Mouse (Mus musculus) WW6 (cell line): ENCODE measurements around the gene Ndufs6.

Source experiments
- DNase-seq: peaks from one replicate; pipeline ENCODE4 v3.0.0-alpha.2; 2013; ENCODE audit warnings: low read depth, low spot score

Ndufs6 gene

DNA sequence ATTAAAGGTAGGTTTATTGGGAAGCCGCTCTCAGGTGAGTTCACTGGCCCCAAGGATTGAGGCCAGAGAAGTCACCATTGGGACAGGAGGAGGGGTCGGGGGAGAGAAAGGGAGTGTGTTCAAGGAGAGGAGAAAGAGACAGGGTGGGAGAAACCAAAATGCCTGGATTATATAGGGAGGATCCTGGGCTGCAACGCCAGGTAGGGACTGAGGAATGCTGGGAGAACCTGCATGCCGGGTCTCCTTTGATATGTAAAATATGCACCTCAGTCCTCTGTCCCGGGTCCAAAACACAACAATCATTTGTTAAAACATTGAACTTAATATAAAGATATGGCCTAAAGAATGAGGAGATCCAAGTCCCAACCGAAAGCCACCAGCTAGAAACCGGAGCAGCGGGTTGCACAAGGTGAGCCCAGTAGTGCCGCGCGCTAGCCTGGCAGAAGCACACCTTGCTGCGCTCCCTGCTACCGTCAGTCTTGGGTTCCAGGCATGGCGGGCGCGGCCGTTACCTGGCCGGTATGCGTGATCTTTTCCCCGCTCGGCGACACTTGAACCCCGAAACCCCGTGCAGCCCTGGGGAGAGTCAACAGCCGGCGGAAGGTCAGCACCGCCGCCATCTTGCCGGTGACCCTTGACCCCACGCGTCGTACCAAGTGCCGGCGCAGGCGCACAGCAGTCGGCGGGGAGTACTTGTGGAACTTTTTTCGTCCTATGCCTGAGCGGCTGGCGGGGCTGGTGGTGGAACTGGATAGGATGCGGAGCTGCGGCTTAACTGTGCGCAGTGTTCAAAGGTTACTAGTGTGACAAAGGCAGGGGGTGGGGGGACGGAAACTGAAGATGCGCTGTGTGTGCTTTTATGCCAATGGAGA, at the start of gene Ndufs6, which contains the start of gene Mrpl36:
TSS of gene Ndufs6 (minus strand) at position 716 of the 872 bp plus-strand sequence.
TSS of gene Mrpl36 (plus strand) at position 687 of the 872 bp plus-strand sequence.
- peak; percentile 77 for DNase-seq

DNA sequence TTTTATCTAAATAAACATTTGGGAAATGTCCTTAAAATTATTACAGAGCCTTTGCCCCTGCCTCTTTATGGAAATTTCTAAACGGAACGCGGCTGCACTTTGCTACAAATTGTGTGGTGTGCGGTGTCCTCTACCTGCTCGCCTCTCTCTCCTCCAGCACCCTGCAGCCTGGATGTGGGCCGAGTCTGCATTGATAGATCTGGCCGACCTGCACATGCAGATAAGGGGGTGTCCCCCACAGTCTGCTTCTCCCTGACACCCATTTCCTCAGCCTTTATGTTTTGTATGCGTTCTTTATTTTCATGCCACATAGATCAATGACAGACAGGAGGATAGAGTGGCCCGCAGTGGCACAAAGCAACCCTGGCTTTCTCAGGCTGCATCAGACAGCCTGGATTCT, 49.3 kb upstream of the Ndufs6 start:
- DNase-seq = no peak

DNA sequence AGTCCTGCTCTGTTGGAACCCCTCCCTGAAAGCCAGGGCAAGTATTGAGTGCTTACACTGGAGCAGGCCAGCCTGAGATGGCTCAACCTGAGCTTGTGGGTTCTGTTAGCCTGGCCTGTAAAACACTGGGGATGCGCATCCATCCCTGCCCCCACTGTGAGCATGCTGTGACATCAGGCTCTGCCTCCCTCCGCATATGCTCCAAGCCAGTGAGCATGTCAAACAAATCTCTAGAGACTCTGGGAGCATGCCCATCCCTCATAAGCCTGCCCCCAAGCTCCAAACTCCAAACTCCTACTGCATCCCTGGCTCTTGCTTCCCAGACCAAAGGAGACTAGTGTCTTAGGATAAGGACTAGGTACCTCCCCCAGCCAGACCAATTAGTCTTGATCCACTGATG, 46.3 kb upstream of the Ndufs6 start:
- no peak for DNase-seq

DNA sequence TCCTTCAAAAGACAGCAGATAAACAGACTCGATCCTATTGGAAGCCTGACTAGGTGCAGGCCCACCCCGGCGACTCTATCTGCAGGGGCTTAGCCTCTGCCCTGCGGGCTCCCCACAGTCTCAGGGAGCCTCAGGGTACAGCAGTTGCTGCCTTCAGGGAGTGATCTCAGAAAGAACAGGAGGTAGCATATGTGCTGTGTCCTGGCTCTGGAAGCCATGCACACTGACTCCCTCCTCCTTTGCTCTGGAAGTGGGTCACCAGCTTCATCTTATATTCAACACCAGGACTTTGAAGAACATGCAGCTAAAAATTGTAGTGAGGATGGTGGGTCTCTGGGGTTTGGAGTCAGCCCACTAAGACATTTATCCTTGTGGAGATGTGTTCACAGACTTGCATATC, 45.0 kb upstream of the Ndufs6 start:
- no peak for DNase-seq

DNA sequence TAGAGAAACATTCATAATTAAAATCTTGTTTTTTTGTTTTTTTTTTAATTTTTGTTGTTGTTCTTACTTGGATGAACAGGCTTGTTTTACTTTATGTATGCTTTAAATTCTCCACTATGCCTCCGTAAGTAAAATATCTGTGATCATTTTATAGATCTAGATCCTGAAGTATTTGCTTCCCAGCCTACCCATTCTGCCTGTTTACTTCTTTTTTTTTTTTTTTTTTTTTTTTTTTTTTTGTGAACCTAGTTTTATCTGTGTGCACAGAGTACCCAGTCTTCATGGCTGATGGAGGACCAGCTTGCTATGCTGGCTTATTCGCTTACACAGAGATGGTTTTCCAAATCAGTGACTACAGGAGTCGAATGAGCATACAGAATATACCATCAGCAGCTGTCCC, 28.8 kb upstream of the Ndufs6 start:
- DNase-seq = no peak

DNA sequence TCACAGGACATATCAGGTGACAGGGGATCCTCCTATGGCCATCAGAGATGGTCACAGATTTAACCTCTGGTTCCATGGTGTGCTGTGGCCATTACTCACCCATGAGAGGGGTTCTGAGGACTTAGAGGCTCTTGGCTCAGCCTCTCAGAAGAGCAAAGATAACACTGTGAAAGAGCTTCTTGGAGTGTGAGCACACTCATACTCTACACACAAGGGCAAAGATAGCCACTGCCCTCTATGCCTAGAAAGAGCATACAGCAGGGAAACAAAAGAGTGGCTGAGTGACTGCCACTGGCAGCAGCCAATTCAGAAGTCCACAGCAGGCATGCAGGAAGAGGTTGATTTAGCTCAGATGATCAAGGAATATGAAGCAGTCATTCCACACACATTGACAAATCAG, 24.1 kb upstream of the Ndufs6 start:
- DNase-seq = no peak

DNA sequence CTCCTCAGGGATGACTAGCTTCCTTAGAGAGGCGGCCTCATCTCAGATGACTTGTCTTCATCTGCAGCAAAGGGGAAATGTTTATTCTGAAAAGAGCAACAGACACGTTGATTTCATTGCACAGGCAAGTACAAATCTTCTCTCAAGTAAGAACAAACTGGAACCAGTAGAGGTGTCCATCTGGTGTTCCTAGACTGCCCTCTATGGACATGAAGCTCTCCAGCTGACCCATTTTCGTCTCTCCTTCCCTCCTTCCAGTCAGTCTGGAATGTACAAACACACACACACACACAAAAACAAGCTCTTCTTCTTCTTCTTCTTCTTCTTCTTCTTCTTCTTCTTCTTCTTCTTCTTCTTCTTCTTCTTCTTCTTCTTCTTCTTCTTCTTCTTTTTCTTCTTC, 23.6 kb upstream of the Ndufs6 start:
- DNase-seq = no peak

GRCm38 (mm10) chr13:73350741-73351140, 22.4 kb upstream of the Ndufs6 start:
- DNase-seq = no peak

GRCm38 (mm10) chr13:73347922-73348650, 19.7 kb upstream of the Ndufs6 start:
- DNase-seq = no peak

- DNase-seq = no peak
Measured at GRCm38 (mm10) chr13:73347171-73347570, 18.8 kb upstream of the Ndufs6 start.

GRCm38 (mm10) chr13:73346743-73347142, 18.4 kb upstream of the Ndufs6 start:
- DNase-seq = no peak

- DNase-seq = peak; percentile 57
Measured at GRCm38 (mm10) chr13:73346131-73346530, 17.8 kb upstream of the Ndufs6 start.

- peak; percentile 57 for DNase-seq
Measured at GRCm38 (mm10) chr13:73345102-73345890, 17.0 kb upstream of the Ndufs6 start.

GRCm38 (mm10) chr13:73336753-73337152, 8.4 kb upstream of the Ndufs6 start:
- no peak for DNase-seq

DNA sequence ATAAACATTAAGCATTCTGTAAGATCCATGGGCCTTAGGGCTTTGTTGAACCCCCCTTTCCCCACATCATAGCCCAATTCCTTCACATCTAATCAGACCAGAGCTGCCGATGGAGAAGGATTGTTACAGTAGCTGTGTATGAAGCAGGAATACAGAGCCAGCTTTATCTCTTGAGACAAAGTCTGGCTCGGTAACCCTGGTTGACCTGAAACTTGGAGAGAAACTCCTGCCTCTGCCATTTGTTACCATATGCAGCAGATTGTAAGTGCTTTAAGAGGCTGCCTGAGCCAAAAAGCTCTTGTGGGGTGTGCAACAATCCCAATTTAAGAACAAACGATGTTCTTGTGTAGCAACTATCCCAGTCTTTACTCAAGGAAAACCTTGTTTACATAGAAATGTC, 3.4 kb upstream of the Ndufs6 start:
- DNase-seq = no peak

GRCm38 (mm10) chr13:73330844-73331501, 2.6 kb upstream of the Ndufs6 start:
- DNase-seq = peak; percentile 67

DNA sequence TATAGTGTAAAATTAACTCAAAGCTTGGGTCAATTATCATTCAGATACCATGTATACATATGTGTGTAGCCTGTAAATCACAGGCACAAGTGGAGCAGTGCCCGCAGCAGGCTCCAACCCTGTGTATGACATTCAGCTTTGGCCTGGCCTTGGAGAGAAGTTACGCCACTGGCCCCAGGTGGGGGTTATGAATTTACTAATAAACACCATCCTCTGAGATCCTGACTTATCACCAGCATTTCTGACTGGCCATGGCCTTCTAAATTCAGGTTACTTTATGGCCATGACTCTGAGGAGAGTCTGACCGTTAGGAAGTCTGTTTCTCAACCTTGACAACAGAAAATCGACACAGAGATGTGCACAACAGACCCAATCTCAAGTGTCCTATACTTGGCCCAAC, 4.9 kb downstream of the Ndufs6 start:
- no peak for DNase-seq

DNA sequence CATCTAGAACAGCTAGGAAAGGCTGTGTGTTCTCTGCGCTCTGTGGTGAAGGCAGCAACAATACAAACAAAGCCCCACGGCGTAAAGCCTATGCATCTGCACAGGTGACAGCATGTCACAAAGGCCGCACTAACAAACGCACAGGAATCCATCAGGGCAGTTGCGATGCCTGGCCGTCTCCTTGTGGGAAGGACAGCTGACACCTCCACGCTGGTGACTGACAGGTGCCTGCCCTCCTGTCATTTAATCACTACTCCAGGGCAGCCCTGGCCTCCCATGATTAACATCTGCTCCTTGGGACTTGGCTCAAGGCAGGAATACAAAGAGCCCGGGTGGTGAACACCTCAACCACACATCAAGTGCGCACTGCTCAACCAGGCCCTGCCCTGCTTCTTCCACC, 5.7 kb downstream of the Ndufs6 start:
- no peak for DNase-seq

- DNase-seq = no peak
Measured at GRCm38 (mm10) chr13:73320048-73320447, 8.3 kb downstream of the Ndufs6 start.

DNA sequence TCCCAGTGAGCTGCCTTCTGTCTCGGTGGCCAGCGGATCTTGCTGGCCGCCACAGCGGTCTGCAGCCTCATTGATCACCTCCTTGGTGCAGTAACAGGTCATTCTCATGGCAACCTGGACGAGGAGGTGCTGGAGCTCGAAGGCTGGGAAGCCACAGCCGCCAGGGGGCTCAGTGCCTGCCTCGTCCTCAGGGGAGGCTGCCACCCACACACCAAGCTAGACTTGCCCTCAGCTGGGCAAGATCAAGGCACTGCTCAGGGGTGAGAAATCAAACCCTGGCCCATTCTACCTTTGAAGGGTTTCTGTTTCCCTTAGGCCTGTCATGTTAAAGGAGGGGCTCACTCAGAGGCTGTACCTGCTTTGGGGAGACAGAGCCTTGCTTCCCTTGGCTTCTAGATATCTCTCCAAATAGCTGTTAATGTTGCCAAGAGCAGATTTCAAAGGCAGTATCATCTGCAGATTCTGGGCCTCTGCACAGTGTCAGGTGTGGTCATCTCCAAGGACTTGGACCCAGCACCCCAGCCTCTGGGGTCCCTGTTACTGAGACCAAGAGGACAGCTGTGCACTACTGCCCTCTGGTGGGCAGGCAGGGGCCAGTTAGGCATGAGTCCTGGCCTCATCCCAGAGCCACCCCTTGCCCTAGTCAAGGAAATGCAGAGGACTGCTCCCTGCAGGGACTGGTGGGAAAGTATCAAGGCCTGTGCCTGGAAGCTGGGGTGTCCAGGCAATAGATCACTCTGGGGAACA, 18.0 kb downstream of the Ndufs6 start:
- peak; percentile 42 for DNase-seq

DNA sequence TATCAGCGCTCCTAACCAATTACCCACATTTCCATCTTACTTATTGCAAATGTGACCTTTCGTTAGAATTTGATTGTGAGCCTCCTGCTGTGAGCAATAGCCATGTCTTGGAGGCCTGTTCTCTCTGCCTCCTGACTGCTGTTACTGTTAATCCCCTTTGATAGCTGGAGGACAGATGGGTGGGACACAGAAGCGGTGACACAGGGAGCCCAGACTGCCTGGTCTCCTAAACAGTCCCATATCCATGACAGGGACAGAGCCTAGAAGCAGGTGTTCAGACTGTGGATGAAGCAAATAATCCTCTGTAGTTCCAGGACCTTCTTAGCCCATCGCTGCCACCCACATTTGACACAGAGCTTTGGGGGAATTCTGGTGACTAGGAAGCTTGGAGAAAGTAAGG, 21.9 kb downstream of the Ndufs6 start:
- DNase-seq = no peak
